Mouse (Mus musculus): ENCODE results near the gene Zbtb39. TPM values are rescaled to one million over a fixed set of nuclear protein-coding genes. Genes with fewer than 3 reads are reported as not detected.

Zbtb39 gene
- polyA plus RNA-seq, 1 experiment from 2014 or later, result 3.9 TPM

DNA sequence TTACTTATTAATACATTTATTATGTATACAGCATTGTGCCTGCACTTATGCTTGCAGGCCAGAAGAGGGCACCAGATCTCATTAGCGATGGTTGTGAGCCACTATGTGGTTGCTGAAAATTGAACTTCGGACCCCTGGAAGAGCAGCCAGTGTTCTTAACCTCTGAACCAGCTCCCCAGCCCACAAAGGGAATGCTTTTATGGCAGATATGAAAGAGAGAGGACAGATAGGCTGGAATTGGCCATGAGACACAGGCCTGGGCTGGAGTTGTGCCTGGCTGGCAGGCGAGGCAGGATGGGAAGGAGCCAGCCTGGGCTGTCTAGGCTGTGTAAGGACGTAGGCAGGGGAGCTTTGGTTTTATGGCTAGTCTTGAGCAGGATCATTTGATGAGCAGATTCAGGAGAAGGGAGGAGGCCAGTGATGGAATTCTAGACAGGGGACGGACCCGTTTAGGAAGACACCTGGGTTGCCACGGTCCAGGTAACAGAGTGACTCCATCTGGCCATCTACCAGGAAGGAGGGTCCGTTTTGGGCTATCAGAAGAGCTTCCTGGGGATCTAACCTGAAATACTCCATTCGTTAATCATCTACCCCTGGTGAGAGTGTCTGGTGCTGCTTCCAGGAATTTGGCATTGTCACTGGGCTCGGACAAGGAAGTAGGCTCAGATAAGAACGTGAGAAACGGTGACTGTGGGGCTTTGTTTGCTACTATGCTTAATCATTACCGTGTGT is 1.0 kb upstream of the Zbtb39 start:
- H3K27ac ChIP-seq, result peak overlapping the region; percentile 91
- peak; percentile 35; the same call in 1 of the 2 replicates for ATAC-seq (replicated peaks; ENCODE audit: low FRiP score)

GRCm38 (mm10) chr10:127739661-127740161 is 373 bp downstream of the Zbtb39 start:
- Histone ChIP-seq H3K4me2 (peak overlapping the region; percentile 66), H3K9ac (peak overlapping the region; percentile 99), H3K27ac (peak overlapping the region; percentile 91), H3K4me1 (peaks cover 35% of the 10 kb centered on the region), H3K4me3 (replicated peaks) (peak overlapping the region; percentile 95), H3K36me3 (peaks cover 34% of the 10 kb centered on the region), H3K9me3 (replicated peaks) (no peaks in the 10 kb centered on the region), H3K27me3 (no peaks in the 10 kb centered on the region)
- peak; percentile 56 for ATAC-seq (replicated peaks; ENCODE audit: low FRiP score)
- under 1% methylated on average over 47 of the region's 55 CpGs for WGBS

More for the DNA sequence above, 1.0 kb upstream of the Zbtb39 start:
- H3K9ac ChIP-seq, result no peak overlapping the region
- no peaks in the 10 kb centered on the region for H3K9me3 ChIP-seq (replicated peaks)
- H3K4me3 ChIP-seq (replicated peaks), result peak overlapping the region; percentile 95
- peaks cover 43% of the 10 kb centered on the region for H3K4me1 ChIP-seq
- no peaks in the 10 kb centered on the region for H3K27me3 ChIP-seq
- 40% methylated on average over 13 of the region's 13 CpGs for WGBS
- H3K4me2 ChIP-seq, result peak overlapping the region; percentile 66
- H3K36me3 ChIP-seq, result peaks cover 20% of the 10 kb centered on the region

DNA sequence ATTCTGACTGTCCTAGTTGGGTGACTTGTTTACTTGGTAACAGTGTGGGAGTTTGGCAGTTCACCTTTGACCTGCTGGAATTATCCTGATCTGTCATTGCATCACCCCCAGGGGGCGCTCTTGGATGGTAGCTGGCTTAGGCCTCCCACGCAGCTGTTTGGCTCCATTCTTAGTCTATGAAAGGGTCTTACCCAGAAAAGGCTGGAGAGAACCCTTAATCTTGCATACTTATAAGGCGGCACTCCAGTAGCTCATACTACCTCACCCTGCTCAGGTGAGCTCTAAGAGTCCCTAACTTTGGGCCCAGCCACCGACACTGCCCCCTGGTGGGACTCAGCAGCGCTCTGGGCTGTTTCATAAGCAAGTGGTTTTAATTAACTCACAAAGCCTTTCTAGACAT is 5.3 kb downstream of the Zbtb39 start:
- H3K4me3 ChIP-seq (replicated peaks), result no peak overlapping the region
- H3K27me3 ChIP-seq, result no peaks in the 10 kb centered on the region
- no peak for ATAC-seq (replicated peaks; ENCODE audit: low FRiP score)
- H3K9ac ChIP-seq, result no peak overlapping the region
- peaks cover 54% of the 10 kb centered on the region for H3K4me1 ChIP-seq
- H3K36me3 ChIP-seq, result peaks cover 67% of the 10 kb centered on the region
- 72% methylated on average over 5 of the region's 5 CpGs for WGBS
- no peak overlapping the region for H3K4me2 ChIP-seq
- no peak overlapping the region for H3K27ac ChIP-seq
- H3K9me3 ChIP-seq (replicated peaks), result no peaks in the 10 kb centered on the region

DNA sequence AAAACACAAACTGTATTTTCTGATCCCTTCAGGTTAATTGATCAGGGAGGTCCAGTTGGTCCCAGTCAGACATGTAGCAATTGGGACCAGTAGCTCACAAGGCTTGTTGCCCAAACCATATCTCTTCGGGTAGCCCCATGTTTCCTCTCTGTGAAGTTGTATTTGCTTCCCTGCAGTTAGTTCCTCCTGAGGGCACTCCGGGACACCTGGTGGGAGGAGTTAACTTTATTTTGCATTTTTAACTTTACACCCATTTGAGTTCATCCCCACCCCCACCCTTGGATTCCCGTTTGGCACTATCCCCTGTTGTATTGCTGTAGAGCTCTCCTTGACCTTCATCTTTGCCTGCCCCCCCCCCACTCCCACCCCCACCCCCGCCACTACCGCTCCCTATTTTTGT is 6.5 kb downstream of the Zbtb39 start:
- H3K4me1 ChIP-seq, result peaks cover 54% of the 10 kb centered on the region
- no peaks in the 10 kb centered on the region for H3K27me3 ChIP-seq
- WGBS, result 68% methylated on average over 5 of the region's 5 CpGs
- ATAC-seq (replicated peaks; ENCODE audit: low FRiP score), result no peak
- no peak overlapping the region for H3K4me3 ChIP-seq (replicated peaks)
- no peaks in the 10 kb centered on the region for H3K9me3 ChIP-seq (replicated peaks)
- no peak overlapping the region for H3K4me2 ChIP-seq
- no peak overlapping the region for H3K9ac ChIP-seq
- H3K27ac ChIP-seq, result no peak overlapping the region
- peaks cover 67% of the 10 kb centered on the region for H3K36me3 ChIP-seq

DNA sequence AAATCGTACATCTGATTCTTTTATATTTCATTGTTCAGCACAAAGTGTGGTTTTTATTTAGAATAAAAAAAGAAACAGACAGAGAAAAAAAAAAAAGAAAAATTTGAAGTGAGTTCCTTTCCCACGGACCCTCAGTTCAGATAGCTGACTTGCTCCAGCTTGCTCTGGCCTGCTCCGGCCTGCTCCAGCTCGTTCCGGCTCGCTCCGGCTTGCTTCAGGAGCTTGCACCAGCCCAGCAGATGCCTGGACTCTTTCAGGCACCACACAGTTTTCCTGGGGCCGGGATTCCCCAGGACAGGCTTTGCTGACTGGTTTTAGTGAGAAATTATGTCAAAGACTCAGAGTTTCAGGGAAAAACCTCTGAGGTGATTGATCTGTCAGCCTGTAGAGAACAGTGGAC is 7.9 kb downstream of the Zbtb39 start:
- 84% methylated on average over 8 of the region's 8 CpGs for WGBS
- no peaks in the 10 kb centered on the region for H3K9me3 ChIP-seq (replicated peaks)
- H3K4me1 ChIP-seq, result peaks cover 52% of the 10 kb centered on the region
- H3K4me2 ChIP-seq, result no peak overlapping the region
- ATAC-seq (replicated peaks; ENCODE audit: low FRiP score), result no peak
- no peak overlapping the region for H3K4me3 ChIP-seq (replicated peaks)
- H3K27me3 ChIP-seq, result no peaks in the 10 kb centered on the region
- peaks cover 57% of the 10 kb centered on the region for H3K36me3 ChIP-seq
- H3K9ac ChIP-seq, result no peak overlapping the region
- H3K27ac ChIP-seq, result peak overlapping the region; percentile 67; the same call in 1 of the 2 replicates

DNA sequence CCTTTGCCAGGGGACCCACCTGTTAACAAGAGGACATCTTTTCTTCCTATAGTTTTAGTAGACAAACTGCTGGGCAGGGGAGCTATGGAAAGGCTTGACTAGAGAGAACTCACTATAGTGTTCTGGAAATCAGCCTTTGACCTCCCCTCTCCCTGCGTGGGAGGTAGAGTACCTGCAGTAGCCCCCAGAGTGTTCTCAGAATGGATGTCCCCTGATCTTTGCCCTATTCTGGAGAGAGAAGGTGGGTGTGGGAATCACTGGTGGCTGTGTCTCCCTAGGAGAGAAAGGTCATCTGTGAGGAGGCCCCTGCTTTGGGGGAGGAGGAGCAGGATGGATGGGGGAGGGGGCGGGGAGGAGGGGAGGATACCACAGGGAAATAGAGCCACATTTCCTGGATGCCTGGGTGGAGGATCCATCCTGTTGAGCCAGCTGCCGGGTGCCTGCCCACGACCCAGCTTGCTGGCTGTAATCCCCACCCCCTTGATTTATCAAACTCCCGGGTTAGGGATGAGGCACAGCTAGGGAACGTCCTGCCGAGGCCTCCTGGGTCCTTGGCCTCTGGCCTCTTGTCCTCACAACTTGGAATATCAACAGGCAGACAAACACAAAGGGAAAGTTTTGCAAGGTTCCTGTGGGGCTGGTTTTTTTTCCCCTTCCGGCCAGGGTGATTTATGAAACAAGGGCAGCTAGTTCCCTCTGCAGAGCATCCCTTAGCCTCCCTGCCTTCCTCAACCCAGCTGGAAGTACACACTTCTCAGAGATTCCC is 9.7 kb downstream of the Zbtb39 start:
- Histone ChIP-seq H3K27ac (peak overlapping the region; percentile 85), H3K4me1 (peaks cover 52% of the 10 kb centered on the region), H3K4me2 (peak overlapping the region; percentile 47), H3K9me3 (replicated peaks) (no peaks in the 10 kb centered on the region), H3K9ac (no peak overlapping the region), H3K36me3 (peaks cover 40% of the 10 kb centered on the region), H3K27me3 (no peaks in the 10 kb centered on the region), H3K4me3 (replicated peaks) (peak overlapping the region; percentile 31; the same call in 1 of the 2 replicates)
- 5% methylated on average over 8 of the region's 8 CpGs for WGBS
- ATAC-seq (replicated peaks; ENCODE audit: low FRiP score), result peak; percentile 65

DNA sequence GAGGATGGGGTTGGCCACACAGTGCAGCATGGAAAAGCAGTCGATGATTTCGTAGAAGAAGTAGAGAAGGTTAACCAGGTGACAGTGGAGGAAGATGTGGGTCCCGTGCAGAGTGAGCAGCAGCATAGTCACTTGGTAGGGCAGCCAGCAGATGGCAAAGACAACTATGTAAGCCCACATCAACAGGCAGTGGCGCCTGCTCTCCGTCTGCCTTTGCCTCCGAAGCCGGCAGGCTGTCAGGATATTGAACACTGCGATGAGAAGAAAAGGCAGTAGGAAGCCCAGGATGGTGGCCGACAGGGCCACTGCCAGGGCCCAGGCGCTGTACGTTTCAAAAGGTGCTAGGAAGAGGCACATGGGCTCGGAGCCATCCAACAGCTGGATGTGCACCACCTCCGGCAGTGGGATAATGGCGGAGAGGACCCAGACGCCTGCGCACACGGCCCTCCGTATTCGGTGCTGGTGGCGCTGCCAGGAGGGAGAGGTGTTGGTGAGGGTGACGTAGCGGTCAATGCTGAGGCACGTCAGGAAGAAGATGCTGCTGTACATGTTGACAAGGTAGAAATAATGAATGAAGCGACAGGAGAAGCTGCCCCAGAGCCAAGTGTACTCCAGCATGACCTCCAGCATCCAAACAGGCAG is 10.9 kb downstream of the Zbtb39 start:
- H3K9ac ChIP-seq, result peak overlapping the region; percentile 21; the same call in 1 of the 2 replicates
- H3K9me3 ChIP-seq (replicated peaks), result no peaks in the 10 kb centered on the region
- peak overlapping the region; percentile 47 for H3K4me2 ChIP-seq
- peaks cover 27% of the 10 kb centered on the region for H3K36me3 ChIP-seq
- H3K27ac ChIP-seq, result peak overlapping the region; percentile 85
- no peaks in the 10 kb centered on the region for H3K27me3 ChIP-seq
- no peak for ATAC-seq (replicated peaks; ENCODE audit: low FRiP score)
- peak overlapping the region; percentile 31 for H3K4me3 ChIP-seq (replicated peaks)
- whole genome bisulfite sequencing, result 56% methylated on average over 24 of the region's 24 CpGs
- peaks cover 59% of the 10 kb centered on the region for H3K4me1 ChIP-seq

DNA sequence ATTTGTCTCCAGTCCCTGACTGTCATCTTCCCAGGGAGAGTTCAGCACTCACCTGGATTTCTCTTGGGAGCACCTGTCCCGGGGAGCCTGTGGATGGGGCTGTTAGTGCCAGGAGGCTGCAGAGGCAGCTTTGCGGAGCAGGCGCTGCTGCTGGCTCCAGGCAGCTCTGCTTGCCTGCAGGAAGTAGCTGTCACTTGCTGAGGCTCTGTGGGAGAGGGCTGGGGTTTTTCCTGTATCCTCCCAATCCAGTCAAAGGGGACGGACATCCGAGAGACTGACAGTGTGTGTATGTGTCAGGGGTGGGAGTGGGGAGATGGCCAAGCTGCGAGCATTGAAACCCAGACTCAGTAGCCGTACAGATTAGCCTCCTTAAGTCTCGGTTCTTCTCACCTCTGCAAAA is 12.2 kb downstream of the Zbtb39 start, which contains the start of gene Gpr182:
Gene Gpr182, minus strand, starts transcription at position 185 of the 400 bp plus-strand sequence.
- Histone ChIP-seq H3K9me3 (replicated peaks) (no peaks in the 10 kb centered on the region), H3K4me2 (peak within 1 kb of the TSS; percentile 47), H3K9ac (no peak within 1 kb of the TSS), H3K4me1 (peaks cover 58% of the 10 kb centered on the region), H3K36me3 (peaks cover 16% of the 10 kb centered on the region), H3K27ac (0 out of 2 replicates have a peak within 1 kb of the TSS, but pooled peaks have one; percentile 45), H3K4me3 (replicated peaks) (peak within 1 kb of the TSS; percentile 31), H3K27me3 (no peaks in the 10 kb centered on the region)
- 0 out of 2 replicates have a peak, but pooled peaks have one; percentile 38 for ATAC-seq (replicated peaks; ENCODE audit: low FRiP score)
- 32% methylated on average over 8 of the region's 8 CpGs for WGBS

GRCm38 (mm10) chr10:127754566-127755166 is 15.3 kb downstream of the Zbtb39 start:
- H3K27ac ChIP-seq, result peak overlapping the region; percentile 43; the same call in 1 of the 2 replicates
- no peak overlapping the region for H3K4me2 ChIP-seq

GRCm38 (mm10) chr10:127755246-127755645 is 15.9 kb downstream of the Zbtb39 start:
- Histone ChIP-seq H3K9ac (no peak overlapping the region), H3K4me2 (no peak overlapping the region), H3K27me3 (no peaks in the 10 kb centered on the region), H3K9me3 (replicated peaks) (no peaks in the 10 kb centered on the region), H3K4me3 (replicated peaks) (no peak overlapping the region), H3K36me3 (no peaks in the 10 kb centered on the region), H3K4me1 (peaks cover 28% of the 10 kb centered on the region), H3K27ac (no peak overlapping the region; the same call in 1 of the 2 replicates)
- 79% methylated on average over 3 of the region's 3 CpGs for WGBS
- no peak for ATAC-seq (replicated peaks; ENCODE audit: low FRiP score)

More at GRCm38 (mm10) chr10:127754566-127755166, 15.3 kb downstream of the Zbtb39 start:
- WGBS, result 57% methylated on average over 6 of the region's 6 CpGs
- peaks cover 34% of the 10 kb centered on the region for H3K4me1 ChIP-seq
- no peak overlapping the region for H3K9ac ChIP-seq
- H3K9me3 ChIP-seq (replicated peaks), result no peaks in the 10 kb centered on the region
- no peaks in the 10 kb centered on the region for H3K27me3 ChIP-seq
- no peak for ATAC-seq (replicated peaks; ENCODE audit: low FRiP score)
- H3K4me3 ChIP-seq (replicated peaks), result no peak overlapping the region
- no peaks in the 10 kb centered on the region for H3K36me3 ChIP-seq

DNA sequence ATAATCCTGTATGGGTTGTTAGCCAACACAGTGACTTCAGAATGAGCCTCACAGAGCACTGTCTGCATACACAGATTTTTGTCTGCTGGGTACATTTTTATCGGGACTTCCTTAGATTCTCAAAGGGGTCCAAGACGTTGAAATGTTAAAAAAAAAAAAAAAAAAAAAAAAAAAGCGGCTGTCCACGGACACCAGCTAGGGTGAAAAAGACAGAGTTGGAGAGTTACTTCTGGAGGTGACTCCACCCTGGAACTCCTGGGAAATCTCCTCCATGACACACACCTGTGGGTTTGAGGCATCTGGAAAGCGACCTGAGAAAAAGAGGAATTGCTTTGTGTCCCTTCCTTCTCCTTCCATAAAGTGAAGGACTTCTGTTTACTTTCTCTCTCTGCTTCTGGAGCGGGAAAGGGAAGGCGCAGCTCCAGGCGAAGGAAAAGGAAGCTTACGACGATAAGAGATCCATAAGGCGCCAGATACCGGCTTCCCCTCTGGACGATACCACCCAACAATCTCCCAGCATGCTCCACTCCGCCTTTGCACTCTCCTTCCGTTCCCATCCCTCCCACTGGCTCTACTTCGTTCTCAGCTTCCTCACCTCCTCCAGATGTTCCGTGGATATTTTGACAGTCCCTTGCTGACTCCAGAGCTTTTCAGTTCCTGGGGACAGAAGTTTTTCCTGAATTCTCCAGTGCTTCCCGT is 16.6 kb downstream of the Zbtb39 start:
- Histone ChIP-seq H3K9ac (0 out of 2 replicates have a peak overlapping the region, but pooled peaks have one; percentile 17), H3K27me3 (no peaks in the 10 kb centered on the region), H3K9me3 (replicated peaks) (no peaks in the 10 kb centered on the region), H3K4me3 (replicated peaks) (0 out of 2 replicates have a peak overlapping the region, but pooled peaks have one; percentile 5), H3K4me1 (peaks cover 24% of the 10 kb centered on the region), H3K27ac (peak overlapping the region; percentile 54; the same call in 1 of the 2 replicates), H3K36me3 (no peaks in the 10 kb centered on the region), H3K4me2 (peak overlapping the region; percentile 48)
- WGBS, result 46% methylated on average over 18 of the region's 18 CpGs
- ATAC-seq (replicated peaks; ENCODE audit: low FRiP score), result no peak
